Mouse (Mus musculus): ENCODE data around the gene Nup37. TPM values are rescaled to one million over a fixed set of nuclear protein-coding genes. Genes with fewer than 3 reads are reported as not detected.

The Nup37 gene
- polyA plus RNA-seq (2012; rRNA removed) = 13.7 and 14.8 TPM in 2 replicates

DNA sequence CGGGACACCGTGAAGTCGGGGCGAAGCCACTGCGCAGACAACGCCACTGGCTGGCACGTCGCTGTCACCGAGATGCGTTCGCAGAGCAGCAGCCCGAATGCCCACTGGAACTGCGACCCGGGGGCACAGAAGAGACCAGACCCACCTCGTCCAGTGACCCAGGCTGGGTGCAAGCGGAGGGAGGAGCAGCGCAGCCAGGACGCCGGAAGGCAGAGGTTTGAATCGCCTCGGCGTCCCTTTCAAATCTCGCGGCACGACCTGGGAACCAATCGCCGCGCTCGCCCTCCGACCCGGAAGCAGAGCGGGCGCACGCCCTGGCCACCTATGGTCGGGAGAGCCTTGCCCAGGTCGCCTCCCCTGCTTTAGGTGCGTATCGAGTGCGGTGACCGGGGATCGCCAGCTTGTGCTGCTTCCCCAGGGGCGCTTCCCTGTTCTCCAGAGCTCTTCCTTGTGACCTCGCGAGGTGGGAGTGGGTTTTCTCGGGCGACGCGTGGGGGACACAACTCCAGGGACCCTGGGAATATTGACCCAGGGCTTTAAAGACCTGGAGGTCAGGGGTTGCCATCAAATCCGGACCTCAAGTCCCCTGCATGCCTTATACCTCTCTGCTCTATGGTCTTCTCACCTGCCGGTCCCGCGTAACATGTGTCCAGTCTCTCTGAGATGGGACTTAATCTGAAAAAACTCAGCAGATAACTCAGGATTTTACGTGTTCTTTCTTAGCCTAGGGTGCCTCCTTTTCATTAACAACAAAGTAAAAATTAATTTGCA is at the start of gene Nup37, which contains the start of gene Parpbp:
Gene Nup37, plus strand, starts transcription at position 286 of the 771 bp plus-strand sequence.
Gene Parpbp, minus strand, starts transcription at position 235 of the 771 bp plus-strand sequence.
- Histone ChIP-seq H3K36me3 (ENCODE audit: control insufficient read depth, insufficient read depth, low read length) (no peaks in the 10 kb centered on the region; the same call in none of the 2 replicates), H3K4me1 (ENCODE audit: control insufficient read depth, insufficient read depth, low read length) (peaks cover 3% of the 10 kb centered on the region; the same call in 1 of the 2 replicates)
- TF ChIP-seq POLR2A (IDR thresholded peaks at IDR 0.05; ENCODE audit: control insufficient read depth, low read depth, low read length) (peak; percentile 72), CTCF (IDR thresholded peaks at IDR 0.05; ENCODE audit: control insufficient read depth, insufficient read depth, insufficient replicate concordance, low read depth, low read length) (no peak)

DNA sequence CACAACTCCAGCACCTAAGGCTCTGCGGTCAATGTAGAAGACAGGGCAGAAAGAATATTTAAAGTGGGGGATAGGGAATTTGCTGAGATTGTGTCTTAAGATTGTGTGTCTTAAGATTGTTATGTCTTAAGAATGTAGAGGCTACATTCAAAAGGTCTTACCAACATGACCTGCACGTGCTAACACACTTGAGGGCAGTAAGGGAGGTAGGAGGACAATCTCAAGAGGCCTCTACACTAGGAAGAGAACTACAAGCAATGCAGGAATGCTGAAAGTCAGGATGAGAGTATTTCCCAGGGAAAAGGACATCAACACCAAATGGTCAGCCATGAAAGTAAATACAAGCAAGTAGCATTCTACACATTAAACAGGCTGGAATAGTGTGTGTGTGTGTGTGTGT is 40.6 kb upstream of the Nup37 start:
- TF ChIP-seq POLR2A (IDR thresholded peaks at IDR 0.05; ENCODE audit: control insufficient read depth, low read depth, low read length) = no peak

More for the DNA sequence above, at the start of gene Nup37, which contains the start of gene Parpbp:
- peak within 1 kb of the TSS; percentile 96 for H3K4me3 ChIP-seq (ENCODE audit: control insufficient read depth, low read depth, low read length)
- H3K27me3 ChIP-seq (ENCODE audit: control insufficient read depth, insufficient read depth, low read length) = no peaks in the 10 kb centered on the region
- peak within 1 kb of the TSS; percentile 61 for H3K27ac ChIP-seq (ENCODE audit: control insufficient read depth, insufficient read depth, low read depth, low read length)

DNA sequence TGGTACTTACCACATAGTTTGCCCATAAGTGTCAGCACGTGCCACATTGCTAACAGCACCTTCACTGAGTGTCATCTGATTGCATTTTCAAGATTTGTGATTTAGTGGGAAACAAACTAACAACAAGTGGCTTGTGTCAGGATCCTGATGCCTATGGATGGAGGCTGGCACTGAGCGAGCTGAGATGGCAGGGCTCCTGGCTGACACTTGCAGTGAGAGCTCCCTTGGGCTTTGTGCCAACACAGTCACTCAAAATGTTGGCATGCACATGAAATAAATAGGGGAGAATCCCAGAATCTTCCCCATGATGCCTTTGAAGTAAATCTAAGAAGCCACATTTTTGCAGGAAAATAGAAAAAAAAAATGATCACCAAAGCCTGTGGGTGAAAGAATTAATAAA is 33.5 kb upstream of the Nup37 start:
- Histone ChIP-seq H3K36me3 (ENCODE audit: control insufficient read depth, insufficient read depth, low read length) (peaks cover 1% of the 10 kb centered on the region; the same call in 1 of the 2 replicates), H3K27ac (ENCODE audit: control insufficient read depth, insufficient read depth, low read depth, low read length) (no peak overlapping the region), H3K4me1 (ENCODE audit: control insufficient read depth, insufficient read depth, low read length) (no peaks in the 10 kb centered on the region), H3K27me3 (ENCODE audit: control insufficient read depth, insufficient read depth, low read length) (no peaks in the 10 kb centered on the region), H3K4me3 (ENCODE audit: control insufficient read depth, low read depth, low read length) (no peak overlapping the region)
- TF ChIP-seq CTCF (IDR thresholded peaks at IDR 0.05; ENCODE audit: control insufficient read depth, insufficient read depth, insufficient replicate concordance, low read depth, low read length) (no peak), POLR2A (IDR thresholded peaks at IDR 0.05; ENCODE audit: control insufficient read depth, low read depth, low read length) (no peak)

More for the DNA sequence above, 40.6 kb upstream of the Nup37 start:
- no peaks in the 10 kb centered on the region for H3K27me3 ChIP-seq (ENCODE audit: control insufficient read depth, insufficient read depth, low read length)
- H3K27ac ChIP-seq (ENCODE audit: control insufficient read depth, insufficient read depth, low read depth, low read length) = no peak overlapping the region
- H3K4me3 ChIP-seq (ENCODE audit: control insufficient read depth, low read depth, low read length) = no peak overlapping the region
- peaks cover 1% of the 10 kb centered on the region; the same call in 1 of the 2 replicates for H3K36me3 ChIP-seq (ENCODE audit: control insufficient read depth, insufficient read depth, low read length)
- no peaks in the 10 kb centered on the region for H3K4me1 ChIP-seq (ENCODE audit: control insufficient read depth, insufficient read depth, low read length)

DNA sequence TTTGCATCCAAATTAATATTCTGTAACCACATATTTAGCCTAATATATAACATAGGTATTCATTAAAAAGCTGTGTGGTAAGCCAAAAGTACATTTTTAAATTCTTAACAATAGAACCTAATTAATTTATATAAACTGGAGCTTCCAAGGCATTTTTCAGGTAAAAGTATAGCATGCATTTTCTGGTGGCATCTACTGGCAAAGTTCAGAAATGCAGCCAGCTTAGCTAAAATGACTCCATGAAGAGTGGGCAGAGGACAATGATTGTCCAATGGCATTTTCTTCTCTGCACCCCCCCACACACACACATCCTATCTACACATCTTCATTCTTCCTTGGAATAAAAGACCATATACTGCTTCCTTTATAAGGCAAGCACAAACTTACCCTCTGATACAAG is 27.1 kb upstream of the Nup37 start:
- no peak overlapping the region for H3K27ac ChIP-seq (ENCODE audit: control insufficient read depth, insufficient read depth, low read depth, low read length)
- no peaks in the 10 kb centered on the region for H3K27me3 ChIP-seq (ENCODE audit: control insufficient read depth, insufficient read depth, low read length)
- H3K36me3 ChIP-seq (ENCODE audit: control insufficient read depth, insufficient read depth, low read length) = no peaks in the 10 kb centered on the region
- TF ChIP-seq CTCF (IDR thresholded peaks at IDR 0.05; ENCODE audit: control insufficient read depth, insufficient read depth, insufficient replicate concordance, low read depth, low read length) = no peak
- no peak for TF ChIP-seq POLR2A (IDR thresholded peaks at IDR 0.05; ENCODE audit: control insufficient read depth, low read depth, low read length)
- no peak overlapping the region for H3K4me3 ChIP-seq (ENCODE audit: control insufficient read depth, low read depth, low read length)
- no peaks in the 10 kb centered on the region for H3K4me1 ChIP-seq (ENCODE audit: control insufficient read depth, insufficient read depth, low read length)

DNA sequence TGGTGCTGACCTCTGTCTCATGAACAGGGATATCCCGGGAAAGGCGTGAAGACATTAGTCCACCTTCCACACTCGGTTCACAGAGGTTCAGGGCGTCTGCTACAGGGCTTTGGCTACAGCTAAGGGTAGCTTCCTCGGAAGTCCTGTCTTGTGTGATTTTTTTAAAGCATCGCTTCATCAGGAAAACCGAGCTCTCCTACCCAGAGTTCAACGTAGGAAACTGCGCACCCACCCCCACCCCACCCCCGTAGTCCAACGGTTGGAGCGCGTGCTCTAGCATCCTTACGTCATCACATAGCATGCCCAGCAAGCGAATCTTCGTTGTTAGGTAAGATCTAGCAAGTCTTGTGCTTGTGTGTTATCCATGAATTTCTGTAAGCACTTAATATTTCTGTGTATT is 11.2 kb upstream of the Nup37 start:
- peak overlapping the region; percentile 100 for H3K27ac ChIP-seq (ENCODE audit: control insufficient read depth, insufficient read depth, low read depth, low read length)

DNA sequence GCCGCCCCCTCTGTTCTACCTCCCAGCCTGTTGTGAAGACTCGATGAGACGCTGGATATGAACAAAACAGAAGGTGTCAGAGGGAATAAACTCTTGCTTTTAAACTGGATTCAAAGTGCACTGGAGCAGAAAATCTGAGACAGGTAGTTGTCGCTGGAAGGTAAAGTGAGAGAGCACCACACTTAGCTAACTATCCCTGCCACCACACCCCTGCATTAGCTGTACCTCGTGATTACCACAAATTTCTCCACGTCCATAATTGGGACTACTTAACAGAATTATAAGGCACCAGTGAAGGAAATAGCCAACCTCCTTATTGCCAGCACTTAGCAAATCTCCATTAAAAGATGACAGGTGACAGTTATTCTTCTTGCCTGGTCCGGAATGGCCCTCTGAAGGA is 605 bp upstream of the Nup37 start:
- TF ChIP-seq CTCF (IDR thresholded peaks at IDR 0.05; ENCODE audit: control insufficient read depth, insufficient read depth, insufficient replicate concordance, low read depth, low read length) (no peak), POLR2A (IDR thresholded peaks at IDR 0.05; ENCODE audit: control insufficient read depth, low read depth, low read length) (no peak)
- Histone ChIP-seq H3K4me3 (ENCODE audit: control insufficient read depth, low read depth, low read length) (peak overlapping the region; percentile 96), H3K27me3 (ENCODE audit: control insufficient read depth, insufficient read depth, low read length) (no peaks in the 10 kb centered on the region), H3K4me1 (ENCODE audit: control insufficient read depth, insufficient read depth, low read length) (peaks cover 3% of the 10 kb centered on the region; the same call in 1 of the 2 replicates), H3K27ac (ENCODE audit: control insufficient read depth, insufficient read depth, low read depth, low read length) (peak overlapping the region; percentile 61; the same call in 1 of the 2 replicates), H3K36me3 (ENCODE audit: control insufficient read depth, insufficient read depth, low read length) (no peaks in the 10 kb centered on the region; the same call in 1 of the 2 replicates)

More for the DNA sequence above, 11.2 kb upstream of the Nup37 start:
- TF ChIP-seq CTCF (IDR thresholded peaks at IDR 0.05; ENCODE audit: control insufficient read depth, insufficient read depth, insufficient replicate concordance, low read depth, low read length) (no peak), POLR2A (IDR thresholded peaks at IDR 0.05; ENCODE audit: control insufficient read depth, low read depth, low read length) (peak; percentile 84)
- H3K36me3 ChIP-seq (ENCODE audit: control insufficient read depth, insufficient read depth, low read length) = no peaks in the 10 kb centered on the region
- H3K4me1 ChIP-seq (ENCODE audit: control insufficient read depth, insufficient read depth, low read length) = peaks cover 7% of the 10 kb centered on the region
- peak overlapping the region; percentile 92 for H3K4me3 ChIP-seq (ENCODE audit: control insufficient read depth, low read depth, low read length)
- no peaks in the 10 kb centered on the region for H3K27me3 ChIP-seq (ENCODE audit: control insufficient read depth, insufficient read depth, low read length)

DNA sequence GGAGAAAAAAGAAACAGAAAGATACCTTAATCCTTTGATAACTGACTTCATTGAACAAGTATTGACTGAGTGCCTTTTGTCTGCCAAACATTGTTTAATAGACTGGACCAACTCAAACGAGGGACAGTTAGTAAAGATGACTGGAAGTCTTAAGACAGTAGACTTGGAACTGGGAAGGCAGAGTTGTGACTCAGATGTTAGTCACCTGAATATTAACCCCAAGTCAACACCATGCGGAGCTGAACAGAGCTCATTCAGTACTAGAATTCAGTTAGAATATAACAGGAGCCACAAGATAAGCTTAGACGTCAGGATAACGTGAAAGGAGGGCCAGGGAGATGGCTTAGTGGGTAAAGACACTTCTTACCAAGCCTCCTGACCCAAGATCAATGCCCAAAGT is 3.6 kb downstream of the Nup37 start:
- H3K4me3 ChIP-seq (ENCODE audit: control insufficient read depth, low read depth, low read length) = no peak overlapping the region
- no peaks in the 10 kb centered on the region for H3K27me3 ChIP-seq (ENCODE audit: control insufficient read depth, insufficient read depth, low read length)
- H3K36me3 ChIP-seq (ENCODE audit: control insufficient read depth, insufficient read depth, low read length) = no peaks in the 10 kb centered on the region; the same call in none of the 2 replicates
- no peaks in the 10 kb centered on the region; the same call in 1 of the 2 replicates for H3K4me1 ChIP-seq (ENCODE audit: control insufficient read depth, insufficient read depth, low read length)
- TF ChIP-seq CTCF (IDR thresholded peaks at IDR 0.05; ENCODE audit: control insufficient read depth, insufficient read depth, insufficient replicate concordance, low read depth, low read length) = no peak
- no peak overlapping the region for H3K27ac ChIP-seq (ENCODE audit: control insufficient read depth, insufficient read depth, low read depth, low read length)

Measured in testis, adult 2 months (tissue).